Mouse (Mus musculus) left cerebral cortex, adult 8-10 months (tissue): ENCODE data around the gene Grm7. TPM values are rescaled to one million over a fixed set of nuclear protein-coding genes. Genes with fewer than 3 reads are reported as not detected.

ENCODE experiments used
- DNase-seq, 2 experiments: peaks; one replicate each; pipeline ENCODE4 v3.0.0; 2022; ENCODE audit warnings: low spot score in 2 of 2
- total RNA-seq, 4 experiments: library from RNA; stranded (reverse); gene quantifications; 2 replicates each; pipeline ENCODE4 v1.2.4; 2022

Gene Grm7
- total RNA-seq, 4 experiments from 2014 or later = 68.3 to 77.4 (median 74.3) TPM

DNA sequence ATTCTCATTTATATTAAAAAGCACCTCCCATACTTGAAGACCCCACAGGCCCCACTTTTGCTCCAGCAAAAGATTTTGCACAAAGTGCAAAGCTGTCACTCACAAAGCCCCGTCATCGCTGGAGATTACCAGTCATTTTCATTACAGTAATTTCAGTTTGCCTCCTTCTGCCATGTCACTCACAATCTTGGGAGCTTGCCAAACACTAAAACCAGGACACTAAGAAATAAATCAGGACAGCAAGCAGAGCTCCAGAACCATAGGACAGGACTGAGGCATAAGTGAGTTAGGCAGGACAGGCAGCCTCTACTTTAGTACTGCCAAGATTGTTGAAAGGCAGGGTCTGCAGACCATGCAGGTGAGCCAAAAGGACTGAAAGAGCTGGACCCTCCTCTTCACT, 884.6 kb downstream of the Grm7 start:
- DNase-seq = no peak

- DNase-seq = no peak
Measured at GRCm38 (mm10) chr6:111558588-111558987, 913.2 kb downstream of the Grm7 start.

DNA sequence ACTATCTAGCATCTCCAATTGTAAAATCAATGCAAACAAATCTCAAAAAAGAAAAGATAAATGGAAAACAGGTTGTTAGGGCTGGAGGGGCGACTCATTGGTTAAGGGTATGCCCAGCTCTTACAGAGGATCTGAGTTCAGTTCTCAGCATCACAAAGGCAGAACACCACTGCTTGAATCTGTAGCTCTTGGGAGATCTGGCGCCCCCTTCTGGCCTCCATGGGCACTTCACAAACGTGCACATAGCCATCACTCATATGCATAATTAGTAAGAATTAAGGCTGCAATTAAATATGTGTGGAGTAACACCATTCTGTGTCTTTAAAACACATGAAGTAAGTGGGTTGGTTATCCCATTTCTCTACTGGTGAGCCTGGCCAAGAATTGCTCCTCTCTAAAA, 914.1 kb downstream of the Grm7 start:
- no peak for DNase-seq

DNA sequence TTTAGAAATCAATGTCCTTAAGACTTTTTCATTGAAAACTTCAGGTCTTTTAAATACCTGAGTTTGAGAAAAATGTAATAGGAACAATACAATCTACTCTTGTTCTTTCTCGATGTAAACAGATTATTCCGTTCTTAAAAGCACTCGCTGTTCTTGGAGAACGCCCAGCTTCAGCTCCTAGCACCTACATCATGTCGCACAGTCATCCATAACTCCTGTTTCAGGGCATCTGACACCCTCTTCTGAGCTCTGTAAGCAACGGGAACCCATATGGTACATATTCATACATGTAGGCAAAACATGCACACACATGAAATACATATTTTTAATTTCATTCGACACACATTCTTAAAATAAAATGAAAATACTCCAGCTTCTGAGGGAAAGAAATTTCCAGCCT, 916.0 kb downstream of the Grm7 start:
- DNase-seq = no peak

DNA sequence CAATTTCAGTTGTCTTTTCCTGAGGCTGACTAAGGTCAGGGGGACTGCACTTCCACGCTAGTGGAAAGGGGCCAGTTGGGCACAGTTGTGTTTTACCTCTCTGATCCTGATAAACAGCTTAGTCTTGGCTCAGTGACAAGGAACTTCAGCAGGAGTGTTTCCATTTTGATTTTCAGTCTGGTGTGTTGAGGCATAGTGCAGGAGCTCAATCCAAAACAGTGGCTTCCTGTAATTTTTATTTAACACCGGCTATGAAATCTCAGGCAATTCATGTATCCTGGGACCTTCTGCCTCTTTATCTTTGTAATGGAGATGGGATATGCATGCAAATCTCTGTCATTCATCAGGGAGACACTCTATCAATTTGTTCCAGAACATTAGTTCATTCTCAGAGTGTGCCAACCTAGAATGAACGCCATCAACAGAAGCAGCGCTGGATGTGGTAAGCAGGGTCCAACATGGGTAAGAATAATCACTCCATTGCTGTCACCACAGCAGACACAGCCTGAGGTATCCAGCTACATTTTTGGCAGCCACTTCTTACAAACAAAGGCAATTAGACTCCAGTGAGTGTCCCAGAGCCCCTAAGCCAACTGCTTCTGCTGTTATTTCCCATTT, 926.2 kb downstream of the Grm7 start:
- DNase-seq = no peak

- DNase-seq = no peak
Measured at GRCm38 (mm10) chr6:111584851-111585250, 939.5 kb downstream of the Grm7 start.

DNA sequence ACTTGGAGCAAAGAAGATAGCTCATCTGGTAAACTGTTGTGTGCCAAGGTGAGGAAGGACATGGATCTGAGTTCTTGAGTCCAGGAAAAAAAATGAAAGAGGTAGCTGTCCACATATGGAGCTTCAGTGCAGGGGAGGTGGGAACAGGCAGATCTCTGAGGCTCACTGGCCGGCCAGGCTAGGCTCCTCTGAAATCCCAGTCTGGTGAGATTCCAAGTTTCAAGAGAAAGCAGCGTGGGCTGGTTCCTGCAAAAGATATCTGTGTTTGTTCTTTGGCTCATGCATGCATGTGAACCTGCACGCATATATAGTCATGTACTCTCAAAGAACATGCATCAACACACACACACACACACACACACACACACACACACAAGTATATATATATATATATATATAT, 942.2 kb downstream of the Grm7 start:
- DNase-seq = peak in 1 of 2 experiments; percentile 44

- DNase-seq = peak in 1 of 2 experiments; percentile 18
Measured at GRCm38 (mm10) chr6:111601892-111602654, 956.7 kb downstream of the Grm7 start.

- no peak for DNase-seq
Measured at GRCm38 (mm10) chr6:111610396-111610795, 965.0 kb downstream of the Grm7 start.

DNA sequence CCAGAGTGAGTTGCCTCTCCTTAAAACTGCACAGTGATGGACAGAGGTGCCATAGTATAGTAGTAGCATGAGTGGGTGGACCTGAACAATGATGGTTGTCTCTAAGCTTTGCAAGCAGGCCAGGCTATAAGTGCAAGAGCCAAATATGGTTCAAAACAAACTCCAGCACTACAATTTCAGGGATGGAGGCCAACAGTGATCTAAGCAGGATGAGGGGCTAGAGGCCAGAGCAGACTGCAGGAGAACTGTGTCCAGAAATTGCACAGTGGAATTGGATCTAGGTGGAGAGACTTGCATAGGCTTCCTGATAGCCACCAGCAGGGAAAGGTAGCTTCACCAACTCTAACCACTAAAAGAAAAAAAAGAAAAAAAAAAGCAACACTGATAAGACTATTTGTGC, 968.5 kb downstream of the Grm7 start:
- no peak for DNase-seq
